Mouse (Mus musculus): ENCODE data around the gene Flnc. TPM values are rescaled to one million over a fixed set of nuclear protein-coding genes. Genes with fewer than 3 reads are reported as not detected.

The Flnc gene
- polyA plus RNA-seq, 1 experiment = not detected

GRCm38 (mm10) chr6:29439789-29440188, 6.7 kb downstream of the Flnc start:
- Histone ChIP-seq H3K9me3 (no peaks in the 10 kb centered on the region), H3K27me3 (replicated peaks) (peaks cover 93% of the 10 kb centered on the region), H3K4me1 (peaks cover 15% of the 10 kb centered on the region), H3K36me3 (replicated peaks; ENCODE audit: low read length) (no peaks in the 10 kb centered on the region), H3K4me3 (replicated peaks) (no peak overlapping the region)
- no peak for TF ChIP-seq FLI1 (IDR thresholded peaks at IDR 0.05; ENCODE audit: low read length)
- no peak for TF ChIP-seq GATA1 (IDR thresholded peaks at IDR 0.05; ENCODE audit: borderline replicate concordance, low read length)

GRCm38 (mm10) chr6:29444773-29445172, 11.7 kb downstream of the Flnc start:
- no peaks in the 10 kb centered on the region for H3K36me3 ChIP-seq (replicated peaks; ENCODE audit: low read length)
- H3K9me3 ChIP-seq = peaks cover 4% of the 10 kb centered on the region; the same call in 1 of the 2 replicates
- H3K4me3 ChIP-seq (replicated peaks) = no peak overlapping the region
- H3K27me3 ChIP-seq (replicated peaks) = peaks cover 92% of the 10 kb centered on the region
- TF ChIP-seq FLI1 (IDR thresholded peaks at IDR 0.05; ENCODE audit: low read length) (no peak), GATA1 (IDR thresholded peaks at IDR 0.05; ENCODE audit: borderline replicate concordance, low read length) (no peak)
- no peaks in the 10 kb centered on the region; the same call in 1 of the 2 replicates for H3K4me1 ChIP-seq

DNA sequence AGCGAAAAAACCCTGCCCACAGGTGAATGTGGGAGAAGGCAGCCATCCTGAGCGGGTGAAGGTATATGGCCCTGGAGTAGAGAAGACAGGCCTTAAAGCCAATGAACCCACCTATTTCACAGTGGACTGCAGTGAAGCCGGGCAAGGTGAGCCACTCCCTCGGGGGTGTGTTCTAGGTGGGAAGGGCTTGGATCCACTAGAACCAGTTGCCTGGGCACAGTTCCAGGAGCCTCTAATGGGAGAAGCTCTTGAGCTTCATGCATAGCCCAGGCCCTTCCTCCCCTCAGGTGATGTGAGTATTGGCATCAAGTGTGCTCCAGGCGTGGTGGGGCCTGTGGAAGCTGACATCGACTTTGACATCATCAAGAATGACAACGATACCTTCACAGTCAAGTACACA, 12.3 kb downstream of the Flnc start:
- Histone ChIP-seq H3K36me3 (replicated peaks; ENCODE audit: low read length) (no peaks in the 10 kb centered on the region), H3K4me1 (no peaks in the 10 kb centered on the region; the same call in 1 of the 2 replicates), H3K9me3 (peaks cover 4% of the 10 kb centered on the region; the same call in 1 of the 2 replicates), H3K4me3 (replicated peaks) (no peak overlapping the region), H3K27me3 (replicated peaks) (peaks cover 88% of the 10 kb centered on the region)
- TF ChIP-seq FLI1 (IDR thresholded peaks at IDR 0.05; ENCODE audit: low read length) (no peak), GATA1 (IDR thresholded peaks at IDR 0.05; ENCODE audit: borderline replicate concordance, low read length) (no peak)

DNA sequence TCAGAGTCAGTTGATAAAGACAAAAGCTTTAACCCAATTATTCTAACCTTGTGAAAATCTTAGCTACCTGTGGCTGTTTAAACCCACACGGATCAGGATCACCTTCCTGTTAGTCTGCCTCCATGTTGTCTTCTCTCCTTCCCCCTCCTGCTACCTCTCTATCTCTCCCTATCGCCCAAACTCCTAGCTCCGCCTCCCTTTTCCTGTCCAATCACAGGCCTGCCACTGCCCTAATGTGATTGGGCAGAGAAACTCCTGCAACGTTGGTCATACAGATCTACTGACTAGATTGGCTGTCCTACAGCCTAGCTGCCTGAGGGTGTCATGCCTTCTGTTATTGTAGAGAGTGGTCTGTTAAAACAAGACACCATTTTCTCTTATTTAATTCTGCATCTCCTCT, 16.8 kb downstream of the Flnc start:
- Histone ChIP-seq H3K4me3 (replicated peaks) (no peak overlapping the region), H3K27me3 (replicated peaks) (peaks cover 88% of the 10 kb centered on the region), H3K36me3 (replicated peaks; ENCODE audit: low read length) (no peaks in the 10 kb centered on the region), H3K4me1 (no peaks in the 10 kb centered on the region; the same call in 1 of the 2 replicates), H3K9me3 (peaks cover 4% of the 10 kb centered on the region; the same call in 1 of the 2 replicates)
- TF ChIP-seq FLI1 (IDR thresholded peaks at IDR 0.05; ENCODE audit: low read length) (no peak), GATA1 (IDR thresholded peaks at IDR 0.05; ENCODE audit: borderline replicate concordance, low read length) (no peak)

DNA sequence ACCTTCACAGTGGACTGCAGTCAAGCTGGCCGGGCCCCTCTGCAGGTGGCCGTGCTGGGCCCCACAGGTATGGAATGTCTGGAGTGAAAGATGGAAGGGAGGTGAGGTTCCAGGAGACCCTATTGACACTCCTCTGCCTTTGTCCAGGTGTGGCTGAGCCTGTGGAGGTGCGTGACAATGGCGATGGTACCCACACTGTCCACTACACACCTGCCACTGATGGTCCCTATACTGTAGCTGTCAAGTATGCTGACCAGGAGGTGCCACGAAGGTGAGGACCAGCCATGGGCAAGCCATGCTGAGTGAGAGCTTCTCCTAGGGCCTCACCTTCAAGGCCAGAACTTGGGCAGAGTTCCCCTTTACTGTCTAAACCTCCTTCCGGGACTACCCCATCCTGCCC, 17.6 kb downstream of the Flnc start:
- H3K36me3 ChIP-seq (replicated peaks; ENCODE audit: low read length) = no peaks in the 10 kb centered on the region
- H3K4me1 ChIP-seq = no peaks in the 10 kb centered on the region; the same call in 1 of the 2 replicates
- TF ChIP-seq GATA1 (IDR thresholded peaks at IDR 0.05; ENCODE audit: borderline replicate concordance, low read length) (no peak), FLI1 (IDR thresholded peaks at IDR 0.05; ENCODE audit: low read length) (no peak)
- H3K27me3 ChIP-seq (replicated peaks) = peaks cover 88% of the 10 kb centered on the region
- peaks cover 4% of the 10 kb centered on the region; the same call in 1 of the 2 replicates for H3K9me3 ChIP-seq
- H3K4me3 ChIP-seq (replicated peaks) = no peak overlapping the region

- H3K36me3 ChIP-seq (replicated peaks; ENCODE audit: low read length) = no peaks in the 10 kb centered on the region
- peaks cover 8% of the 10 kb centered on the region for H3K4me1 ChIP-seq
- H3K9me3 ChIP-seq = no peaks in the 10 kb centered on the region
- H3K27me3 ChIP-seq (replicated peaks) = peaks cover 57% of the 10 kb centered on the region
- no peak overlapping the region for H3K4me3 ChIP-seq (replicated peaks)
- TF ChIP-seq FLI1 (IDR thresholded peaks at IDR 0.05; ENCODE audit: low read length) = no peak
- no peak for TF ChIP-seq GATA1 (IDR thresholded peaks at IDR 0.05; ENCODE audit: borderline replicate concordance, low read length)
Measured at GRCm38 (mm10) chr6:29461502-29461901, 28.4 kb downstream of the Flnc start.

- H3K4me1 ChIP-seq = peaks cover 6% of the 10 kb centered on the region
- no peak overlapping the region for H3K4me3 ChIP-seq (replicated peaks)
- TF ChIP-seq GATA1 (IDR thresholded peaks at IDR 0.05; ENCODE audit: borderline replicate concordance, low read length) (no peak), FLI1 (IDR thresholded peaks at IDR 0.05; ENCODE audit: low read length) (no peak)
- peaks cover 40% of the 10 kb centered on the region for H3K27me3 ChIP-seq (replicated peaks)
- no peaks in the 10 kb centered on the region for H3K36me3 ChIP-seq (replicated peaks; ENCODE audit: low read length)
- H3K9me3 ChIP-seq = no peaks in the 10 kb centered on the region
Measured at GRCm38 (mm10) chr6:29463388-29463787, 30.3 kb downstream of the Flnc start.

GRCm38 (mm10) chr6:29467583-29468354, 34.7 kb downstream of the Flnc start, which contains the start of gene Atp6v1f:
Gene Atp6v1f, plus strand, starts transcription at chr6:29467718.
- Histone ChIP-seq H3K9me3 (no peaks in the 10 kb centered on the region), H3K36me3 (replicated peaks; ENCODE audit: low read length) (peaks cover 36% of the 10 kb centered on the region), H3K4me1 (peaks cover 14% of the 10 kb centered on the region), H3K27me3 (replicated peaks) (peaks cover 9% of the 10 kb centered on the region), H3K4me3 (replicated peaks) (peak within 1 kb of the TSS; percentile 92)
- TF ChIP-seq FLI1 (IDR thresholded peaks at IDR 0.05; ENCODE audit: low read length) (no peak), GATA1 (IDR thresholded peaks at IDR 0.05; ENCODE audit: borderline replicate concordance, low read length) (no peak)

DNA sequence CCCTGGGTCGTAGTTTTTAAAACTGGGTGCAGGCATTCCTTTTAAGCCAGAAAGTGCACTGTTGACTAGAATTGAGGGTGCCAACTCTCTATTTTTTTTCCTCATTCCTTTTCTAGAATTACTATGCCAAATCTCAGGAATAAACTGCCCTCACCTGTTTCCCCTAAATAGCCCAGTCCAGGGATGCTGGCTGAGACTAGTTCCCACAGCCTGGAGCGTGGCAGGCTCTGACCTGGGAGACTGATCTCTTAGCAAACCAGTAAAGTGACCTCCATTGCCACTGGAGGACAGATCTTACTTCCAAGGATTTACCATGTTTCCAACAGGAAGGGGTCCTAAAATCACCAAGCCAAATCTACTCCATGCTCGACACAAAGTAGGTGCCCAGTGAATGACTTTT, 35.8 kb downstream of the Flnc start:
- no peak for TF ChIP-seq GATA1 (IDR thresholded peaks at IDR 0.05; ENCODE audit: borderline replicate concordance, low read length)
- TF ChIP-seq FLI1 (IDR thresholded peaks at IDR 0.05; ENCODE audit: low read length) = no peak
- Histone ChIP-seq H3K27me3 (replicated peaks) (peaks cover 5% of the 10 kb centered on the region), H3K36me3 (replicated peaks; ENCODE audit: low read length) (peaks cover 40% of the 10 kb centered on the region), H3K4me1 (peaks cover 18% of the 10 kb centered on the region), H3K9me3 (no peaks in the 10 kb centered on the region), H3K4me3 (replicated peaks) (peak overlapping the region; percentile 92)

DNA sequence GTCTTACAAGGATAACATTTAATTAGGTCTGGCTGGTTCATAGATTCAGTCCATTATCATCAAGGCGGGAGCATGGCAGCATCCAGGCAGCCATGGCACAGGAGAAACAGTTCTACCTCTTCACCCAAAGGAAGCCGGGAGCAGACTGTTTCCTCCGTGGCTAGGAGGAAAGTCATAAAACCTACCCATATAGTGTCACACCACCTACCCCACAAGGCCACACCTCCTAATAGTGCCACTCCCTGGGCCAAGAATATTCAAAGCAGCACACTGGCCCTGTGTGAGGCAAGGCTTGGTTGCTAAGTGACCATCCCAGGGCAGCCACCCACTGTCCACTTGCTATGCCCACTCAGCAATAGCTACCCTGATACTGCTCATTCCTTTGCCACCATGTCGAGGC, 38.1 kb downstream of the Flnc start, which contains the start of gene Atp6v1fnb:
Gene Atp6v1fnb, plus strand, starts transcription at position 301 of the 400 bp plus-strand sequence.
- TF ChIP-seq FLI1 (IDR thresholded peaks at IDR 0.05; ENCODE audit: low read length) (no peak), GATA1 (IDR thresholded peaks at IDR 0.05; ENCODE audit: borderline replicate concordance, low read length) (no peak)
- Histone ChIP-seq H3K36me3 (replicated peaks; ENCODE audit: low read length) (peaks cover 40% of the 10 kb centered on the region), H3K4me3 (replicated peaks) (no peak within 1 kb of the TSS), H3K9me3 (no peaks in the 10 kb centered on the region), H3K27me3 (replicated peaks) (peaks cover 12% of the 10 kb centered on the region), H3K4me1 (peaks cover 26% of the 10 kb centered on the region)

All from megakaryocyte, embryonic 14.5 days (primary cell).